Mouse (Mus musculus) heart, embryonic 10.5 days (tissue): Measurements from ENCODE around the gene Axl. TPM values are rescaled to one million over a fixed set of nuclear protein-coding genes. Genes with fewer than 3 reads are reported as not detected.
"Not testable (repeated sequence)": the region's sequence is repeated elsewhere in the genome, so short reads cannot be mapped to it uniquely, and the experiment has no call there.

Source experiments
- DNase-seq: peaks from one replicate; pipeline ENCODE4 v3.0.0-alpha.2; 2017; ENCODE audit warnings: low spot score
- H3K27ac ChIP-seq: fragments of 300-500 bp; sonication (generic); 2 replicates; pipeline ENCODE4 v1.5.1; 2016; ENCODE audit warnings: mild to moderate bottlenecking
- H3K27me3 ChIP-seq: fragments of 300-500 bp; sonication (generic); 2 replicates; pipeline ENCODE4 v1.6.1; 2016; ENCODE audit warnings: mild to moderate bottlenecking; ENCODE audit not compliant: poor library complexity, insufficient read depth, severe bottlenecking
- H3K36me3 ChIP-seq: fragments of 300-500 bp; sonication (generic); 2 replicates; pipeline ENCODE4 v1.6.1; 2016; ENCODE audit warnings: mild to moderate bottlenecking, moderate library complexity
- H3K4me1 ChIP-seq: fragments of 300-500 bp; sonication (generic); 2 replicates; pipeline ENCODE4 v1.6.1; 2016; ENCODE audit warnings: mild to moderate bottlenecking
- H3K4me3 ChIP-seq: fragments of 300-500 bp; sonication (generic); 2 replicates; pipeline ENCODE4 v1.5.1; 2016; ENCODE audit warnings: mild to moderate bottlenecking, moderate library complexity
- H3K9me3 ChIP-seq: fragments of 300-500 bp; sonication (generic); 2 replicates; pipeline ENCODE4 v1.6.1; 2016; ENCODE audit warnings: mild to moderate bottlenecking, moderate library complexity
- WGBS: fragments of 180-500 bp; shearing (Covaris S2); methylation state at CpG from one replicate; pipeline ENCODE4 v1.1.7; 2016; 5-methylcytosine and 5-hydroxymethylcytosine counted together
- polyA plus RNA-seq: library from polyadenylated mRNA; unstranded; fragments of >200 nt; fragmentation: Nextera tagmentation; extraction: Ambion mirVana; gene quantifications from 2 replicates; pipeline ENCODE4 v1.2.1, GENCODE M21; 2016

The Axl gene
- polyA plus RNA-seq, 1 experiment from 2014 or later = 53.3 TPM

- Histone ChIP-seq H3K27me3 (no peaks in the 10 kb centered on the region), H3K4me1 (no peaks in the 10 kb centered on the region; the same call in 1 of the 2 replicates), H3K36me3 (peaks cover 94% of the 10 kb centered on the region), H3K9me3 (no peaks in the 10 kb centered on the region), H3K4me3 (no peak overlapping the region), H3K27ac (no peak overlapping the region)
- no peak for DNase-seq
- 91% methylated on average over 2 of the region's 2 CpGs for WGBS
These were observed 58.6 kb downstream of the Axl start for GRCm38 (mm10) chr7:25729862-25730261.

GRCm38 (mm10) chr7:25729396-25729795, 59.1 kb downstream of the Axl start:
- Histone ChIP-seq H3K27me3 (no peaks in the 10 kb centered on the region), H3K27ac (no peak overlapping the region), H3K9me3 (no peaks in the 10 kb centered on the region), H3K4me3 (no peak overlapping the region), H3K4me1 (no peaks in the 10 kb centered on the region; the same call in 1 of the 2 replicates), H3K36me3 (peaks cover 94% of the 10 kb centered on the region)
- DNase-seq = no peak
- WGBS = 66% methylated on average over 2 of the region's 2 CpGs

DNA sequence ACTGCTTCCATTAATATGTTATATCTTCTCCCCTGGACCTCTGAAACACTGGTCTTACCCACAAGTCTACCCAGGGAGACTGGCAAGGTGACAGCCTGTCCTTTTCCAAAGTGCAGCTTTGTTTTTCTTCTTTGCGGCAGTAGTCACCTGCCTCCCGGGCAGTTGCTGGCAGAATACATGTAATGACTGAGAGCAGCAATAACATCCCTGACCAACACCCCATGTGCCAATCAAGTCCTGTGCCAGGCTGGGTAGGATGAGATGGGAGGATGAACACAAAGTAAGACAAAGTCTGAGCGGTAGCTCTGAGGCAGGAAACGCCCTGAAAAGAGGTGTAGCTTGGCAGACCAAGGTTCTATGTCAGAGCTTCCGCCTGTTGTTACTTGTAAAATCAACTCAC, 60.7 kb downstream of the Axl start:
- H3K9me3 ChIP-seq = no peaks in the 10 kb centered on the region
- H3K27ac ChIP-seq = no peak overlapping the region
- WGBS = 91% methylated on average over 5 of the region's 5 CpGs

GRCm38 (mm10) chr7:25725886-25726285, 62.6 kb downstream of the Axl start:
- 86% methylated on average over 19 of the region's 19 CpGs for WGBS
- no peak overlapping the region for H3K27ac ChIP-seq
- DNase-seq = no peak

More for the DNA sequence above, 60.7 kb downstream of the Axl start:
- Histone ChIP-seq H3K4me3 (no peak overlapping the region), H3K27me3 (no peaks in the 10 kb centered on the region), H3K4me1 (no peaks in the 10 kb centered on the region; the same call in 1 of the 2 replicates), H3K36me3 (peaks cover 95% of the 10 kb centered on the region)
- DNase-seq = no peak

GRCm38 (mm10) chr7:25721776-25722175, 66.7 kb downstream of the Axl start:
- H3K4me1 ChIP-seq = peaks cover 14% of the 10 kb centered on the region
- H3K4me3 ChIP-seq, H3K27me3 ChIP-seq, H3K9me3 ChIP-seq, DNase-seq, H3K27ac ChIP-seq: not testable (repeated sequence)
- peaks cover 65% of the 10 kb centered on the region for H3K36me3 ChIP-seq

More at GRCm38 (mm10) chr7:25725886-25726285, 62.6 kb downstream of the Axl start:
- Histone ChIP-seq H3K4me1 (no peaks in the 10 kb centered on the region; the same call in 1 of the 2 replicates), H3K9me3 (no peaks in the 10 kb centered on the region), H3K4me3 (no peak overlapping the region), H3K27me3 (no peaks in the 10 kb centered on the region), H3K36me3 (peaks cover 92% of the 10 kb centered on the region)

DNA sequence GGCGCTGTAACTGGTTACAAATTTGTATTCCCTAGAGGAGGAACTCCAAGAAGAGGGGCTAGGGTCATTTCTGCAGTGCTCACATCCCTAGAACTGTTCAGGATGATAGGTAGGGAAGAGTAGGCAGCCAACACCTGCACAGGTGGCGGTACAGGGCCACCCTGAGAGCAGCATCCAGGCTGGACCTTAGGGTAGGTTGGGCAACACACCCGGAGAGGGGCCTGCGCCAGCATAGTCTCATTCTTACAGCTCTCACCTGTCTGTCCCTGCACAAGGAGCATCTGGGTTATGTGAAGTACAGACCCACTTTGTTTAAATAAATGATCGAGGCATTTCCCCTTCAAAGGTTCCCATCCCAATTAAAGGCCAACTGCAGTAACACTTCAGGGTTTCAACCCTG, 67.7 kb downstream of the Axl start:
- Histone ChIP-seq H3K9me3 (no peaks in the 10 kb centered on the region), H3K36me3 (peaks cover 62% of the 10 kb centered on the region), H3K4me3 (no peak overlapping the region), H3K4me1 (peaks cover 14% of the 10 kb centered on the region), H3K27me3 (no peaks in the 10 kb centered on the region), H3K27ac (no peak overlapping the region)
- no peak for DNase-seq
- WGBS = 89% methylated on average over 5 of the region's 5 CpGs

- Histone ChIP-seq H3K9me3 (no peaks in the 10 kb centered on the region), H3K36me3 (peaks cover 62% of the 10 kb centered on the region), H3K4me3 (no peak overlapping the region), H3K27me3 (no peaks in the 10 kb centered on the region), H3K4me1 (peaks cover 14% of the 10 kb centered on the region), H3K27ac (no peak overlapping the region)
- 61% methylated on average over 10 of the region's 10 CpGs for whole genome bisulfite sequencing
- DNase-seq = no peak
These were observed 68.5 kb downstream of the Axl start for GRCm38 (mm10) chr7:25719761-25720610.

DNA sequence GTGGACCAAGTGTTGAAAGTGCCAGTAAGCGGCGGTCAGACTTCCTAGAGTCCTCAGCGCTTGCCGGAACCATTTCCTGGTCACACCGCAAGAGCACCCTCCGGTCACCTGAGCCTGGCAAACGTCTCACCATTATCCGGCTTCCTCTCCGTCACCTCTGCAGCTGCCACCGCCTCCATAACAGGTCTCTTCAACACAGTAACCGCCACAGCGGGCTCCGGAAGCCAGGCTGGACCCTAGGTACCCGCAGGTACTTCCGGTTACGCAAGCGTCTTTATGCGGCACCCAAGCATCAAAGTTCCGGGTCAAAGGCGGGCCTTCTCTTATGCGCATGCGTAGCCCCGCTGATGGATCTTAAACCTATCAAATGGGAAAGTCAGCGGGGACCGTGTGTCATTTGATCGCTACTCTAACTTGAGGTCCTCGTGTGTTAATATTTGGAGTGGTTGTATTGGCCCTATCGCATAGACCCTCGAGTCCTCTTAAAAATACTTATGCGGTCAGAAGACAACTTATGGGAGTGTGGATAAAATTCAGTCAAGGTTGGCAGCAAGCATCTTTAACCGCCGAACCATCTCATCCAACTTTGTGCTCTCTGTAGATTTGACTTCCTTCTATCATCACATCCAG, 69.6 kb downstream of the Axl start, which contains the start of gene Ccdc97:
TSS of gene Ccdc97 (minus strand) at position 301 of the 630 bp plus-strand sequence.
- WGBS = 4% methylated on average over 32 of the region's 32 CpGs
- peak; percentile 96 for DNase-seq
- Histone ChIP-seq H3K36me3 (peaks cover 62% of the 10 kb centered on the region), H3K4me3 (peak within 1 kb of the TSS; percentile 78), H3K27ac (peak within 1 kb of the TSS; percentile 90), H3K27me3 (no peaks in the 10 kb centered on the region), H3K4me1 (peaks cover 14% of the 10 kb centered on the region), H3K9me3 (no peaks in the 10 kb centered on the region)

DNA sequence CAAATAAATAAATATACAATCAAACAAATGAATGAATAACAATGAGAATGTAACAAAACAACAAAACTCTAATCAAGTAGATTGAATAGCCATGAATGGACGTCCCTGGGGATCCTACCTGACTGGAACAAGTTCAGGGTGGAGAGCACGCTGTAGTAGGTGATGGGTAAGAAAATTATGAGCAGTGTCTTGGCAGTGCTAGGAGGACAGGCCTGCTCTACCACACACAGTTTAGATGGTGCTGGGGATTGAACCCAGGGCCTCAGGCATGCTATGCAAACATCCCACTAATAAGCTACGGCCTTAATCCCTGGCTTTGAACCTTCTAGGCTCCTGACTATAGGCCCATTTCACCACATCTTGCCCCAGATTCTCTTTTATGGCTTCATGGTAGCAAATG, 71.0 kb downstream of the Axl start:
- Histone ChIP-seq H3K36me3 (peaks cover 62% of the 10 kb centered on the region), H3K9me3 (no peaks in the 10 kb centered on the region), H3K27ac (no peak overlapping the region), H3K27me3 (no peaks in the 10 kb centered on the region), H3K4me1 (peaks cover 20% of the 10 kb centered on the region), H3K4me3 (peak overlapping the region; percentile 78; the same call in 1 of the 2 replicates)
- no peak for DNase-seq
- WGBS = 97% methylated on average over 3 of the region's 3 CpGs

DNA sequence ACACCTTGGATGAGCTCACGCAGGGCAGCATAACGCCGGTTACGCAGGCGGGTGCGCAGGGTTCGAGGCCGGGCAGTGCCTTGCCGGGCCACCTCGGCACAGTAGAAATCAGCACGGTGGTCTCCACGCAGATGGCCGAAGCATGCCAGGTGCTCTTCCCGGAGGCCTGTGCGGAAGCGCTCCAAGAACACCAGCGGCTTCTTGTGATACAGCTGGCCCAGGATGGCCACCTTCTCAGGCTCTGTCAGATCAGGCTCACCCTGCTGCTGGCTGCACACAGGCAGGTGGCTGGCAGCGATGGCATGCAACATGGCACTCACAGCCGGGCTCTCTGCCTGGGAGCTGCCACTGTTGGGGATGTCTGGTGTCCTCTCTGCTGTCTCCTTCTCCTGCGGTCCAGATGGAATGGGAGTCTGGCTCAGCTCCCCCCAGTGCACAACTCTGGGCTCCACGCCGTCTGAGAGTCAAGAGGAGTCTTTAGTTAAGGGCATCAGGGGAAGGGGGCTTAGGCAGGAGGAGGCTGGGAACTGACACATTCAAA, 72.7 kb downstream of the Axl start:
- no peak for DNase-seq
- H3K27me3 ChIP-seq = no peaks in the 10 kb centered on the region
- H3K4me3 ChIP-seq = no peak overlapping the region
- no peak overlapping the region for H3K27ac ChIP-seq
- no peaks in the 10 kb centered on the region for H3K9me3 ChIP-seq
- WGBS = 95% methylated on average over 22 of the region's 22 CpGs
- H3K4me1 ChIP-seq = peaks cover 37% of the 10 kb centered on the region
- peaks cover 51% of the 10 kb centered on the region for H3K36me3 ChIP-seq

- 95% methylated on average over 8 of the region's 8 CpGs for WGBS
- DNase-seq = no peak
- Histone ChIP-seq H3K4me3 (no peak overlapping the region), H3K4me1 (peaks cover 49% of the 10 kb centered on the region), H3K9me3 (no peaks in the 10 kb centered on the region), H3K36me3 (peaks cover 42% of the 10 kb centered on the region), H3K27me3 (no peaks in the 10 kb centered on the region), H3K27ac (no peak overlapping the region)
These were observed 73.9 kb downstream of the Axl start for GRCm38 (mm10) chr7:25714581-25714980.

DNA sequence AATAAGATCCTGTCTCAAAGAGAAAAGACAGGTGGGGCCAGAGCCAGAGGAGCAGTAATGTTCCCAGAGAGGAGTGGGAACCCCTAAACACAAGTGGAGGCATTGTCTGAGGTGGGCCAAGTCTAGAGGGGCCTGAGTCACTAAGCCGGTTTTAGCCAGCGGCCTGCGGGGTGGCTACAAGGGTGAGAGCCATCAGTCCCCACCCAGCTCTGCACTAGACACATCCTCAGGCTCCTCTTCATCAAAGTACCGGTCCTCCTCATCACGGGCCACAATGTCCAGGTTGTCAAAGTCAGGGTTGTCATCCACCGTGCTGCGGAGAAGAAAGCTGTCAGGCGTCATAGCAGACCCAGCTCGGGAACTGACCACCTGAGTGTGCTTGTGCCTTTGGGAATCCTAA, 75.7 kb downstream of the Axl start:
- H3K27ac ChIP-seq = 0 out of 2 replicates have a peak overlapping the region, but pooled peaks have one; percentile 87
- no peaks in the 10 kb centered on the region for H3K9me3 ChIP-seq
- WGBS = 83% methylated on average over 9 of the region's 9 CpGs
- DNase-seq = no peak
- no peaks in the 10 kb centered on the region for H3K27me3 ChIP-seq
- H3K36me3 ChIP-seq = peaks cover 42% of the 10 kb centered on the region
- H3K4me1 ChIP-seq = peaks cover 48% of the 10 kb centered on the region
- no peak overlapping the region for H3K4me3 ChIP-seq

DNA sequence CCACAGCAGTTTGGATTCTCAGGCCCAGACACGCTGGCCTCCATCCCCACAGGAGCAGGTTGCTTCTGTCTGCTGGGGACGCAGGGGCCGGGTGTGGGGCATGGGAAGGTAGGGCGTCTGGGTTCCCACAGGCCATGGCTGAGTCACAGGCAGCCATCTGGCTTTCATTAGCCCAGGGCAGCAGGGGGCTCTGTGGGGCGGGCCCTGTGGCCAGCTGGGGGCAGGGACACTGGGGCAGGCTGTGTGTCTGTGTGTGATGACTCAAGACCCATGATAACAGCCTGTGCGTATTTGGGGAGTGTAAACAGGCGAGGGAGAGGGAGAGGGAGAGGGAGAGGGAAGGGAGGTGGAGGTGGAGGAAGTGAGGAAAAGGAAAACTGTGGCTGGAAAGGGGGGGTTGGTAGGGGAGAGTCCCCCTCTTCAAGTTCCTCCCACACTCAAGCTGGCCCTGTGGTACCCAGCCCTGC, 76.7 kb downstream of the Axl start:
- Histone ChIP-seq H3K27ac (peak overlapping the region; percentile 87), H3K4me1 (peaks cover 55% of the 10 kb centered on the region), H3K9me3 (no peaks in the 10 kb centered on the region), H3K36me3 (peaks cover 42% of the 10 kb centered on the region), H3K27me3 (no peaks in the 10 kb centered on the region), H3K4me3 (no peak overlapping the region; the same call in 1 of the 2 replicates)
- WGBS = 6% methylated on average over 7 of the region's 7 CpGs
- peak; percentile 90 for DNase-seq
